Comparison of ENCODE assay signal across 8 mouse cellular contexts in genomic region chr7:137309071-137310066, GRCm38 (mm10). TPM values are rescaled to one million over a fixed set of nuclear protein-coding genes. Genes with fewer than 3 reads are reported as not detected.
DNase-seq lines count a peak whose midpoint lies in the region; ATAC-seq and TF ChIP-seq lines count a peak whose summit lies in the region.

No protein-coding gene starts in this region.

- peaks cover 38% of the 10 kb centered on the region for H3K4me1 ChIP-seq in megakaryocyte, embryonic 14.5 days
- peaks cover 32% of the 10 kb centered on the region for H3K4me1 ChIP-seq in forebrain, embryonic 16.5 days (replicated peaks; ENCODE audit: control insufficient read depth, insufficient read depth, low read length)
- H3K4me1 ChIP-seq in intestine, embryonic 15.5 days (replicated peaks), result peaks cover 27% of the 10 kb centered on the region
- peaks cover 70% of the 10 kb centered on the region for H3K4me1 ChIP-seq in neural tube, embryonic 13.5 days (replicated peaks)
- peaks cover 5% of the 10 kb centered on the region; the same call in 1 of the 2 replicates for H3K4me1 ChIP-seq in lung, adult 2 months (ENCODE audit: control insufficient read depth, insufficient read depth, low read length)

- H3K27ac ChIP-seq in forebrain, embryonic 16.5 days (ENCODE audit: low read length), result no peak overlapping the region
- no peak overlapping the region for H3K27ac ChIP-seq in intestine, embryonic 15.5 days
- peak overlapping the region; percentile 99 for H3K27ac ChIP-seq in neural tube, embryonic 13.5 days (replicated peaks)

- TF ChIP-seq CTCF in lung, adult 2 months (IDR thresholded peaks at IDR 0.05; ENCODE audit: insufficient read depth, low read length), result no peak

- DNase-seq in layer of hippocampus, postnatal 36 days, result no peak
- DNase-seq in lung, postnatal 14 days, result no peak
- no peak for DNase-seq in lung, adult 2 months

- H3K4me2 ChIP-seq in forebrain, embryonic 16.5 days (ENCODE audit: low read length), result peak overlapping the region; percentile 45
- H3K4me2 ChIP-seq in intestine, embryonic 15.5 days (replicated peaks), result peak overlapping the region; percentile 63
- H3K4me2 ChIP-seq in neural tube, embryonic 13.5 days, result peak overlapping the region; percentile 76

- H3K27me3 ChIP-seq in megakaryocyte, embryonic 14.5 days (replicated peaks), result peaks cover 93% of the 10 kb centered on the region
- H3K27me3 ChIP-seq in forebrain, embryonic 16.5 days (replicated peaks; ENCODE audit: control insufficient read depth, insufficient read depth, low read length), result peaks cover 63% of the 10 kb centered on the region
- H3K27me3 ChIP-seq in intestine, embryonic 15.5 days (replicated peaks), result peaks cover 67% of the 10 kb centered on the region
- peaks cover 11% of the 10 kb centered on the region; the same call in 1 of the 2 replicates for H3K27me3 ChIP-seq in neural tube, embryonic 13.5 days

- H3K36me3 ChIP-seq in megakaryocyte, embryonic 14.5 days (replicated peaks; ENCODE audit: low read length), result no peaks in the 10 kb centered on the region
- no peaks in the 10 kb centered on the region for H3K36me3 ChIP-seq in forebrain, embryonic 16.5 days (ENCODE audit: control insufficient read depth, insufficient read depth)
- no peaks in the 10 kb centered on the region for H3K36me3 ChIP-seq in intestine, embryonic 15.5 days
- H3K36me3 ChIP-seq in neural tube, embryonic 13.5 days, result peaks cover 10% of the 10 kb centered on the region

- WGBS in forebrain, embryonic 16.5 days, result under 1% methylated on average over 93 of the region's 93 CpGs
- WGBS in intestine, embryonic 15.5 days, result 3% methylated on average over 93 of the region's 93 CpGs
- WGBS in neural tube, embryonic 13.5 days, result under 1% methylated on average over 89 of the region's 93 CpGs
- WGBS in lung, adult 2 months, result 5% methylated on average over 93 of the region's 93 CpGs

- no peak for TF ChIP-seq POLR2A in lung, adult 2 months (IDR thresholded peaks at IDR 0.05; ENCODE audit: borderline replicate concordance, extremely low read depth, low read depth, low read length)

- no peaks in the 10 kb centered on the region for H3K9me3 ChIP-seq in megakaryocyte, embryonic 14.5 days
- H3K9me3 ChIP-seq in forebrain, embryonic 16.5 days (ENCODE audit: control insufficient read depth, low read length), result no peaks in the 10 kb centered on the region; the same call in 1 of the 2 replicates
- no peaks in the 10 kb centered on the region for H3K9me3 ChIP-seq in intestine, embryonic 15.5 days
- H3K9me3 ChIP-seq in neural tube, embryonic 13.5 days, result no peaks in the 10 kb centered on the region

- no peak for ATAC-seq in megakaryocyte, adult 5-6 weeks (ENCODE audit: poor library complexity, severe bottlenecking)
- peak; percentile 24 for ATAC-seq in forebrain, embryonic 16.5 days
- peak; percentile 10; the same call in 1 of the 2 replicates for ATAC-seq in intestine, embryonic 15.5 days
- ATAC-seq in neural tube, embryonic 13.5 days (ENCODE audit: low read depth), result no peak

- H3K4me3 ChIP-seq in megakaryocyte, embryonic 14.5 days (replicated peaks), result peak overlapping the region; percentile 46
- peak overlapping the region; percentile 18 for H3K4me3 ChIP-seq in forebrain, embryonic 16.5 days (replicated peaks; ENCODE audit: low read length)
- H3K4me3 ChIP-seq in intestine, embryonic 15.5 days (replicated peaks), result peak overlapping the region; percentile 35
- H3K4me3 ChIP-seq in neural tube, embryonic 13.5 days, result peak overlapping the region; percentile 88
- H3K4me3 ChIP-seq in lung, adult 2 months (replicated peaks; ENCODE audit: extremely low read depth, low read depth, low read length), result no peak overlapping the region

- H3K9ac ChIP-seq in forebrain, embryonic 16.5 days (replicated peaks; ENCODE audit: low read depth, low read length), result 0 out of 2 replicates have a peak overlapping the region, but pooled peaks have one; percentile 1
- H3K9ac ChIP-seq in intestine, embryonic 15.5 days, result peak overlapping the region; percentile 17; the same call in 1 of the 2 replicates
- H3K9ac ChIP-seq in neural tube, embryonic 13.5 days, result peak overlapping the region; percentile 99

RNA-seq across cellular contexts. Expression of gene Ebf3, which starts 4.9 kb away (rescaled TPM):
- polyA plus RNA-seq in megakaryocyte, embryonic 14.5 days (2012; ENCODE audit: insufficient read depth, low replicate concordance), result not detected in 2 replicates
- 0.47 and 0.68 TPM in 2 replicates for total RNA-seq in megakaryocyte, adult 5-6 weeks (2015)
- 0.45 and 0.62 TPM in 2 replicates for total RNA-seq in megakaryocyte, adult 5-6 weeks (2017)
- 0.72 and 0.73 TPM in 2 replicates for polyA plus RNA-seq in forebrain, embryonic 16.5 days (2015; fragmentation: Nextera tagmentation; extraction: Ambion mirVana)
- 0.88 and 1.3 TPM in 2 replicates for polyA plus RNA-seq in intestine, embryonic 15.5 days (2015; fragmentation: Nextera tagmentation; extraction: Ambion mirVana)
- 23.9 and 24.1 TPM in 2 replicates for polyA plus RNA-seq in neural tube, embryonic 13.5 days (2015; fragmentation: Nextera tagmentation; extraction: Ambion mirVana)
- under 1 TPM; 0.38 to 0.60 TPM for total RNA-seq in layer of hippocampus, postnatal 36 days (2021)
- 0.83 and 0.84 TPM in 2 replicates for polyA plus RNA-seq in lung, adult 2 months (2012; rRNA removed)

Comparison
In these comparisons a context has a peak if more than half of its experiments do, and no peak if none do; other contexts are left out.
1. ATAC-seq: peak in forebrain, embryonic 16.5 days (single experiment) and intestine, embryonic 15.5 days (single experiment); none in megakaryocyte, adult 5-6 weeks (single experiment) and neural tube, embryonic 13.5 days (single experiment).
2. H3K9ac ChIP-seq: peak in every context shown above with its lines; median percentile 99 in neural tube, embryonic 13.5 days; 17 in intestine, embryonic 15.5 days; 1 in forebrain, embryonic 16.5 days.
3. RNA of gene Ebf3, which starts 4.9 kb away (polyA plus RNA-seq): 23.9 to 24.1 TPM in neural tube, embryonic 13.5 days; 0.88 to 1.3 TPM in intestine, embryonic 15.5 days, 0.83 to 0.84 TPM in lung, adult 2 months, 0.72 to 0.73 TPM in forebrain, embryonic 16.5 days and not detected in megakaryocyte, embryonic 14.5 days; every median in the first group is over 10 times any median in the second.
4. Peak in every context shown above with its lines, with median percentiles within 50 percentile points of each other: H3K4me2 ChIP-seq.